Mouse (Mus musculus) lung, postnatal 4 days (tissue): ENCODE data around the gene Acsm2.
"Not testable (repeated sequence)": the region's sequence is repeated elsewhere in the genome, so short reads cannot be mapped to it uniquely, and the experiment has no call there.

ENCODE experiments used
- DNase-seq, 2 experiments: peaks; one replicate each; pipeline ENCODE4 v3.0.0; 2021

Gene Acsm2

DNA sequence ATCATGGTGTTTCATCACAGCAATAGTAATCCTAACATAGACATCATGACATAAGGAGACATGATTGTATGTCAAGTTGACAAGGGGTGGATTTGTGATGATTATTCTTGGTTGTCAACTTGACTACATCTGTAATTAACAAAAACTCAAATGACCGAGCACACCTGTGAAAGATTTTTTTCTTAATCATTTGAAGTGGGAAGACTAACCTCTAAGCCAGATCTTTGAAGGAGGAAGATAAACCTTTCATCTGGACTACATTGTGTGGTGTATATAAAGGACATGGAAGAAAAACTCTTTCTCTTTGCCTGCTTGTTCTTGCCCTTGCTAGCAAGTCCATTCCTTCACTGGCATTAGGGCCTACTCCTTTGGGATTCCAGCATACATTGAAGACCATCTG lies at the start of gene Acsm2:
TSS of gene Acsm2 (plus strand) at position 301 of the 400 bp plus-strand sequence.
- no peak for DNase-seq

DNA sequence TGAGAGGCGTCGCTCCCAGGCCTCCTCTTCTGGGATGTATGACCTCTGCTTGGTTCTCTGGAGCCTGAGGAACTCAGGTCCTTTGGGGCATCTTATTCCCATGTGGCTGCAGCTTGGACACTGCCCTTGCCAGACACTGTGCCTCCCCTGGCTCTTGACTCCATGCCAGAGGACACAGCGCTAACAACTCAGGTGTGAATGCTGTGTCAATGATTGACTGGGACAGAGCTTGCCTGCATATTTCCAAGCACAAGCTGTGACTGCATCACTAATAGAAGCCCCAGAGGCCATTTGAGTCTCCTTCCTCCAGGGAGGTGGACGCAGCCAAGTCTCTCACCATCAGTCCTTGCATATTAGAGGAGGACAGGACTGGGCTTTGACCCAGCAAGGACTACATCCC lies 43.0 kb upstream of the Acsm2 start:
- no peak for DNase-seq

DNA sequence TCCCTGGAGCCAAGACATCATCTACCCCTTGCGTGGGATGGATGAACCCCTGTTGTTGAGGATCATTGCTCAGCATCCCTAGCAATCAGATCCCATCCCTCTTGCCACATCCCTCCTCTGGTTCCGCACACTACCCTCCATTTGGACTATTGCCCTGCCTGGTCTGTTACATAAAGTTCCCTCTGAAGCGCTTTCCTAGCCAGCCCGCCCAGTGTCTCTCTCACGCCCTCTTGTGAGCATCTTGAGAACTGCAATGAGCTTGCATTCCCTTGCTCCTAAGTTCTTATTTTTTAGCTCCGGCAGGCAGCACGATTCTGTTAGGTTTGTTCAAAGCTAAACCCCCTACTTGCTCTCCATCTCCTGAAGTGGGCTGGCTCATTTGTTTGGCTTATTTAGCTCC lies 41.1 kb upstream of the Acsm2 start:
- DNase-seq = peak in 1 of 2 experiments; percentile 11

DNA sequence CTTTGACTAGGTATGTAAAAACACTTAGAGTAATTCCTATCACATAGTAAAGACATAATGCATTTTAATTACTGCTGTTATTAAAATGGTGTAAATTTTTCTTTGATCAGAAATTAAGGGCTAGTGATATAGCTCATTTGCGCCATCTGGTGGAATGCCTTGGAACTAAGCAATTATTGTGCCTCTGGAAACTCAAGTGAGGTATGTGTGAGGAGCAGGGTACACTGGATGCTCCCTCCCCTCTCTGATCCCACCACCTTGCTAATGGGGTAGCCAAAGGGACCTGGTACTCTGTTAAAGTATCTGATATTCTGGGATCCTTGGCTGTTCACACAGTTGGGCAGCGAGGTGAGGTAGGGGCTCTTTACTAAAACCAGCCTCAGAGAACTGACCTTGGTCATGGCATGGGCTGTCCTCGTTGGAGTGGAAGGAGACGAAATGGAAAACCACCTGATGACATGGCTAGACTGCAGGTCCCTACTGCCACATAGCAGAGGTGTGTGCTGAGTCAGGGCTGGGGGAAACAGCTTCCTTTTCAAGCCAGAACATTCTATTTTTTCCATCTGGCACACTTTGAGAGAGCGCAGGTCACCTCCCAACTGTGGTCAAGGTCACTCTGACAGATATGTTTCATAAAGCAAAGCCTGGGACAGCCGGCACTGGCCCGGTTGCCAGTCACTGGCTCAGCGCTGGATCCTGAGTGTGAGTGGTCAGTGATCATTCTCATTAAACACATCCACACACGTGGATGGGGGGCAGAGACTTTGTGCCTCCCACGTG lies 38.5 kb upstream of the Acsm2 start:
- DNase-seq = peak in 1 of 2 experiments; percentile 12

DNA sequence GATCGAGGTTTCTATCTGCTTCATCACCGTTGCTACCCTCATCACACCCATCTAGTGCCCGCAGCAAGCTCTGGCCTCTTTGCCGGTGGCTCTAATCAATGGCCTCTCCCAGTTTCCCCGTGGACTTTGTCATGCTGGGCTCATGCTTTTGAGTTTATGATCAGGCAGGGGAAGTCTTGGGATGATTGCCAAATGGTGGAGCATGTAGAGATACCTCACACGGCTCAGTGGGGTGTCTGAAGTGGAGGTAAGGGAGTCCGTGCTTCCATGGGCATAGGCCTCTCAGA lies 37.9 kb upstream of the Acsm2 start:
- no peak for DNase-seq

DNA sequence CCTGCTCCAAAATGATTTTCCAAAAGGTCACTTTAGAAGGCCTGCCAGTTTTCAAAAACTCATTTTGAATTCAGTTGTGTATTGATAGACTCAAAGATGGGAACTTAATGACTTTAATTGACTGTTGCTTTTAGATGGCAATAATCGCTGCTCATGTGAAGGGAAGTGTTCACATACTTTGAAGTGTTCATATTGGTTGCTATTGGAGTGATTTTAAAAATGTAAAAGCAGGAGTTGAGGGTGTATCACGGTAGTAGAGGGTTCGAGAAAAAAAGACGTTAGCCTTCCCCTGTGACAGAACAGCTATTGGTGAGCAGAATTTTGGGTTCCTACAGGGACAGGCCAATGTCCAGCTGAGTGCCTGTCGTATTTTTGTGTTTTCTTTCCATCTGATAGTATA lies 35.0 kb upstream of the Acsm2 start, which contains the start of gene Acsm5:
TSS of gene Acsm5 (plus strand) at position 301 of the 400 bp plus-strand sequence.
- DNase-seq = no peak

DNA sequence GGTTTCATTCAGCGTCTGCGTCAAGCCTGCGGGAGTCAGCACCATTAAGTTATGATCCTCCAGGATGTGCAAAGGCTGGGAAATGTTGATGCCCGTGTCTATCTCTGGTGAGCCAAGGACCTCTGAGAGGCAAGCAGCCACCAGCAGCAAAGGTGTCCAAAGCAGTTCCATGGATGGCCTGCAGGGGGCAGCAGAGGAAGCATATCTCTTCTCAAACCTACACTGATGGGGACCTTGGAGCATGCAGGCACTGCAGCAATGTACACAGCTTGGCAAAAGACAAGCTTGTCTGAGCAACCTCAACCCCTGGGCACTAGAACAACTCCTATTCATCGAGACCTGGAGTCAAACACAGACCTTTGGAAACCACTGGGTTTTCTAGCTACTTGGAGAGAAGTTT lies 34.5 kb upstream of the Acsm2 start:
- DNase-seq = peak; percentile 43 to 64

DNA sequence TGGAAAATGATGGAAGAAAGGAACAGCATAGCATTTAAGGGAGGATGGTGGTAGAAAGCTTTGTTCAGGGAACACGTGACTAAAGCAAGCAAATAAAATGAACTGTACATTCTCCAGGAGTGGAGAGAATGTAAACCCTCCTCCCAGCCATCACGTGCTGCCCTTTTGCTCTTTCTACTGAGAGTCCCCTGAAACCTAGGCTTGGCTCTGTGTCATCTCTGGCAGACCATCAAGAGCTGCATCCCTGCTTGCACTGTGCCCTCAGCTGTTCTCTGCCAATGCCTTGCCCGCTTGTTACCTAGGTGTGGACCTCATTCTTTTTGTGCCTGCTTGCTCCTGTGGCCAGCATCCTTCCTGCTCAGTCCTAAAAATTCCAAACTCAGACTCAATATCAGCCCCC lies 32.3 kb upstream of the Acsm2 start:
- no peak for DNase-seq

DNA sequence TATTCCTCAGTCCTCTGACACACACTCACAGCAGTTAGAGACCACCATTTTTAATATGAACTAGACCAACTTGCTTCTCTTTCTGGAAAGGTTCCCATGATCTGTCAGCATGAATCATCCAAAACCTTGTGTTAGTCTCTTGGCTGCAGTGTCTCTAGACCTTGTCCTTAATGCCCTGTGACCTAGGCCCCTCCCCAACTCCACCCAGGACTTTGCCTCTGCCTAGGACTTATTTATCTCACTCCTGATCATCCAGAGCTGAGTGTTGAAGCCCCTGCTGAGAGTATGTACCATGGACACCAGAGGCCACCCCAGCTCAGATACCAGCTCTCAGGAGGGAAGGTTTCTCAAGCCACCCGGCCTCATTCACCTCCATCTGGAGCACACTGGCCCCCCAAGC lies 31.8 kb upstream of the Acsm2 start:
- DNase-seq = no peak

DNA sequence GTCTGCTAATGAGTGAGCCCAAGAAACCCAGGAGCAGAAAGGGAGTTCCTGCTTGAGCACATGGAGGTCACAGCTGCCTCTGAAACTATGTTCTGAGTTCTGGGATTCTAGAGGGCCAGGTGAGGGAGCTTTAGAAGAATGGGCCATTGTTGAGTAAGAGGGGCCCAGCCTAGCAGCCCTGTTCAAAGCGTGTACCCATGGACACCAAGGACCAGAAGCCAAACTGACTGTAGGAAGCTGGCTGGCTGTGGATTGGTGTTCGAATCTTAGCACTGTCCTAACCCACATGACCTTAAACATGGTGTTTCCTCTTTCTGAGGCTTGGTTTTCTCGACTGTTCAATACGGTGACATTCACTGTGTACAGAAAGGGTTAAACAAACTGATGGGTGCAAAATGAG lies 30.8 kb upstream of the Acsm2 start, which contains the start of gene Pdilt:
TSS of gene Pdilt (minus strand) at position 101 of the 400 bp plus-strand sequence.
- no peak for DNase-seq

DNA sequence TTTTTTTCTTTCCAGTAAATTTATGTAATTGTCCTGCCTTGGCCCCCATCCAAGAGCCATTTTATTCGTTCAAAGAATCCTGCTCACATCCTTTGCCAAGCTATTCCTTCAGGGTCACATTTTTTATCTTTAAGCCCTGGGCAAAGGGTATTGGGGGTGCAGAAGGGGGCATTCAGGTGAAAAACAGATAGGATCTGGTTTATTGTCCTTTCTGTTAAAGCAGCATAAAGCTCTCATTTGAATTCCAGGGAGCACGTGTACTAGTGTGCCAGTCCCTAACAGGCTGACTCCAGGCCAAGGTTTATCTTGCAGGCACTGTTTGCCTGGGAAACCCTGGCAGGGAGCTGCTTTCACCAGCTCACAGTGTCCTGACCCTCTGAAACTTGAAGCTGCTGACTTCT lies 28.3 kb upstream of the Acsm2 start:
- no peak for DNase-seq

DNA sequence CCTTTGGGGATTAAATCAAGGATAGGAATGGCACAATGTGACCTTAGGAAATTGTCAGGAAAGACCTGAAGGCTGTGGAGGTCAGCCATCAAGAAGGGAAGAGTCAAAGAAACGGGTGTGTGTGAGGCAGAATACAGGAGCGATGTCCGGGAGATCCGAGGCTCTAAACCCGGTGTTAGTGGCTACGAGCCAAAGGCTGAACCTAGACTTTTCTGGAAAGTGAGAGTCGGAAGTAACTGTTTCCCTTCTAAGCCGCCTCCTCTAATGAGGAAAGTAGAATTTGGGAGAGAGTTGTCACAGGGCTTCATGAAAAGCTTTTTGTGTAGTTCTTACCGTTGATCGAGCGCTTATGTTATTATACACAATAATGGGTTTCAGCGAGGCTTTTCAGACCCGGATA lies 27.7 kb upstream of the Acsm2 start:
- no peak for DNase-seq

DNA sequence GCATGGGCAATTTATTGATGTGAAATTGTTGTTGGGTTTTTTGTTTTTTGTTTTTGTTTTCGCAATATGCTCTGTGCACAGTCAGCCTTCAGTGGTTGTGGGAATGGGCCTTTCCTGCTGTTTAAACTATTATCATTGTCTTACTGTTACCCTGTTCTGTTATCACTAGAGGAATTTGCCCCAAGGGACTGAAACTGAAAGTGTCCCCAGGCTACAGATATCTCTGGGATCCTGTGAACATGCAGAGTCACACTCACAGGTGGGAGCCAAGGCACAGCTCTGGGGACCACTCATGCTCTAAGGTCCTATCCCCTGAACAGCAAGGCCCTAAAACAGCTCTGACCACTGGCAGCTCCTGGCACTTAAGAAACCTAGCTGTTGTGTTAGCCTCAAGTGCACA lies 27.0 kb upstream of the Acsm2 start:
- no peak for DNase-seq

DNA sequence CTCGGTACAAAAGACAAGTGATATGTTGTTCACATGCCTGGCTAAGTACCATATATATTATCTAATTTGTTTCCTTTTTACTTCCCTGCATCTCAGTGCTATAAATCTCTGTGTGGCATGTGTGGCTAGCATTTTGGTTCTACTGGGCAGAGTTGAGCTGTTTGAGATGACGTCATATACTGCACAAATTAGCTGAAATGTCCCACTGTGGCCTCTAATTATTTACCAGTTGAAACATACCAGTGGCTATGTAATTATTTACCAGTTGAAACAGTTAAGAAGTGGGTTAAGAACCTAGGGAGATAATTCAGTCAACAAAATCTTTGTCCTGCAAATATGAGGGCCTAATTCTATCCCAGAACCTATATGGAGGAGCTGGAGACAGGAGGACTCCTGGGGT lies 26.6 kb upstream of the Acsm2 start:
- DNase-seq = no peak

DNA sequence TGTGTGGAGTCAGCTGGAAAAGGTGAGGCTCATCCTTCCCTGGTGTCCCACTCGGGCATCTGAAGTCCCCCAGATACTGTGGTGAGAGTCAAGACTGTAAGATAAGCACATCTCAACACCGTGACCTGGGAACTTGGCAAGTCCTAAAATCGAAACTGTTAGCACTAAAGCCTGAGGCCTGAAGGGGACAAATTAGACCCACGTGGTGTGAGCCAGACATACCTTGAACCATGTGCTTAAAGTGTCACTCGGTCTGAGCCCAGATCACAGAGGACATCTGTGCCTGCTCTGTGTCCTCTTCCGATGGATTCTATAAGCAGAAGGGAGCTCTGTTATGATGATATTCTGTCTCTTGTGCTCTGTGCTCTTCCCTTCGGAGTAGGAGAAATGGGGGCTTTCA lies 25.5 kb upstream of the Acsm2 start:
- DNase-seq = no peak

DNA sequence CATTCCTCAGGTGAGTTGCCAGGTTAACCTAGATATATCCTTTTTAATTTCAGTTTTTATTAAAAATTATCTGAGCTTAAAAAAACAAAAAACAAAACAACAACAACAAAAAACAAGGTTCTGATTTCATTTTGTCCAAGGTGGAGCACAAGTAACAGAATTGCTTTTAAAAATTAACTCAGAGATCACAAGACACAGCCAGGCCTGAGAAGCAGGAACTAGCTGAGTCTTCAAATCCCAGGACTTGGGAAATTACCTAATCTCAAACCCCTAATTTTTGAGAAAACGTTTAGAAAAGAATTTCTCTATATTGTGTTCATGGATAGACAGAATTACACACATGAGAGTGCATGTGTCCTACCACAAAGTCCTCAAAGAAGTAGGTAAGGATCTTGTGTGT lies 21.2 kb upstream of the Acsm2 start:
- no peak for DNase-seq

DNA sequence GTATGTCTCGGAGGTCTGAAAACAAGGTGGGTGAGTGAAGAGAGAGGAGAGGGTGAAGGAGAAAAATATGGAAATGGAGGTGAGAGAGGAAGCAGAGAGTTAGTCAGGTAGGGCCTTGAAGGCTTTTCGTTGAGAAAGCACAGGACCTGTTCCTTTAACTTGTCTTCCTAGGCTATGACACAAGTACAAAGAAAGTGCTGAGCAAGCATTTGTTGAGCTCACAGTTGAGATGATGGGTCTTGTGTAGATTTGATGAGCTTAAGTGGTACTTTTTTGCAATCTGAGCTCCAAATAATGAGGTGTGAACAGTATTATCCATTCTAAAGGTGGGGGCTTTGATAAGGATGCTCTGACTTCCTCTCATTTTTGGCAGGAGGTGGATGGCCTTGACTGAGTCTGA lies 19.8 kb upstream of the Acsm2 start:
- no peak for DNase-seq

DNA sequence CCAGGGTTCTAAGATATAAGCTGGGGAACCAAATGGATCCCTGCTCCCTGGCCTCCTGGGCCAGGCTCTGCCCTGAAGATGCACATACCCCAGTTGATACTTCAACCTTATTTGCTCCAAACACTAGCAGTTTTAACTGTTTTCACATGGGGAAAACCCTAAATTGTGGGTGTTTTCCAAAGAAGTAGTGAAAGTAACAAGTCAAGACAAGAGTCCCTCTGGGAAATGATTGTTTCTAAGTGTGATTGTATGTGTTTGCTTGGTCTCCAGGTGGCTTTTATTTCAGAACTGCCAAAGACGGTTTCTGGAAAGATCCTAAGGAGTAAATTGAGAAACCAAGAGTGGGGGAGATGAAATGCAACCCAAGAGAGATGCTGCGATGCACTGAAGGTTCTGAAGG lies 11.7 kb upstream of the Acsm2 start:
- no peak for DNase-seq

DNA sequence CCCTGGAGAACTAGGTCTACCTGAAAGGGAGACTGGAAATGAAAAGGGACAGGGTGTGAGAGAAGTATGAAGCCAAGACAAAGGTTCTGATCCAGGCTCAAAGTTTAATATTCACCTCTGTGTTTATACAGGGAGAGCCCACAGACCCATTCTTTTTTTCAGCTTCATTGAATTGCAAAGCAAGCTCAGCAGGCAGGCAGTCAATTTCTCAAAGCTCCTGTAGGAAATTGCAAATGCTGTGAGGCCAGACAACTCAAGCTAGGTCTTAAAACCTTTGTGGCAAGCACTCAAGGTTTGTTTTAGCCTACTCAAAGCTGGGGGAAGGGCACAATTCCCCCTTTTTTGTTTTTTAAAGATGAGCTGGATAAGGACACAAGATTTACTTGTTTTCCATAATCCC lies 8.6 kb upstream of the Acsm2 start:
- DNase-seq = no peak

DNA sequence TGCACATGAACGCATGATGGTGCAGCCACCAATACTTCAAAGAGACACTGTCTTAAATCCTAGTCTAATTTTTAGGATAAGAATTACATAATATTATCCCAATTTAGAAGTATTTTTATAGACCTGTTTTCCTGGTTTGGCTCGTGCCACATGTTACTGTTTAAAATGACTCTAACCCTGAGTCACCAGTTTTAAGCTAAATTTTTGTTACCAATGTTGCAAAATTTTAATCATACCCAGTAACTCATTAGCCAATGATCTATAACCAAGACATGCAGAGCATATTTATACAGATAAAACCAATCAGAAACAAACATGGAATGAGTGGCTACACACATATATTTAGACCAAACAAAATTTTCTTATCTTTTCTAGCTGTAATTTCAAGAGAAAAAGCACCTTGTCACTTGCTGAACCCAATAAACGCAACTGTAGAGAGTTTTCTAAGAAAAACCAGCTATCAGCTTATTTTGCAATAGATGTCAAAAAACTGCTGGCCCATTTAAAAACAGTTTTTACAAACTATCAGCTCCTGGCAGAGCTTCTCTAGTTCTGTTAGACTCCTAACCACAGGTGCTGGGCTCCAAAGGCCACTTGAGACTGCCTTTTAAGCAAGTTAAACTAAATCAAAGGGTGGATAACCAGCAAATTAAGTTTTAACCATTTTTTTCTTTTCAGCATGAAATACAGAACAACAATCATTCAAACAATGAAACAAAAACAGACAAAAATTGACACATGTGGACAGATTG lies 3.5 kb upstream of the Acsm2 start:
- DNase-seq = no peak

DNA sequence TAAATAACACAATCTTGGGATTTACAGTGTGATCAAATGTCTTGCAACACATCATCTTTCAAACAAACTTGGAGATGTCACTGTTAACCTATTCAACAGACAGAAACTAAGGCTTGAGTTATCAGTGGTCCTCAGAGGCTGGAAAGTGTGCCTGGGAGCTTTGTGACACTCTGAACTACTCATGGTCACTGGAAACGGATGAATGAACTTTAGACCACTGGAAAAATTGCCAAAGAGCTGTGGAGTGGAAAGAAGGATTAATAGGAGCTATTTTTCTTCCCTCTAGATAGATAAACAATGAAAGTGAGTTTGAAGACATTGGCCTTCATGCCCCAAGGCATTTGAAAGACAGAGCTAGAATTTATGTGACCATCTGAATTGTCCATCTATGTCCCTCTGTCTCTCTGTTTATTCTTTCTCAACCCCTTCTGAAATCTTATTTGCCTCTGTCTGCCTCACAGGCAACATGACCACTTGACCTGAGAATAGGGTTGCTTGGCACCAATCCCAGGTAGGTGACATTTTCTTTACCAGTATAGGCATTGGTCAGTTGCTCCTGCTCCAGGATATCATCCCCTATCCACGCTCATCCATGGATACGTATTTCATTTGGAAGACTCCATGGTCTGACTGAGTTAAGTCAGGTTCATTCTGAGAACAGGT lies 5.8 kb downstream of the Acsm2 start:
- DNase-seq = no peak

DNA sequence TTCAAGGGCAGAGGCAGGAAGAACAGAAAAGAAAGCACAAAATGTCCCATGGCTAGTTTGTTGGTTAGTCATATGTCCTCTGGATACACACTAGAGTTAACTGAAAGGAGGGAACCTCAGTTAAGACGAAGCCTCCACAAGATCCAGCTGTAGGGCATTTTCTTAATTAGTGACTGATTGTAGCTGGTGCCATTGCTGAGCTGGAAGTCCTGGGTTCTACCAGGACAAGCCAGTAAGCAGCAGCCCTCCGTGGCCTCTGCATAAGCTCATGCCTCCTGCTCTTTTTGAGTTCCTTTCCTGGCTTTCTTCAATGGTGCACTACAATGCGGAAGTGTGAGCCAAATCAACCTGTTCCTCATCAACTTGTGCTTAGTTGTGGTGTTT lies 6.3 kb downstream of the Acsm2 start:
- DNase-seq = no peak

DNA sequence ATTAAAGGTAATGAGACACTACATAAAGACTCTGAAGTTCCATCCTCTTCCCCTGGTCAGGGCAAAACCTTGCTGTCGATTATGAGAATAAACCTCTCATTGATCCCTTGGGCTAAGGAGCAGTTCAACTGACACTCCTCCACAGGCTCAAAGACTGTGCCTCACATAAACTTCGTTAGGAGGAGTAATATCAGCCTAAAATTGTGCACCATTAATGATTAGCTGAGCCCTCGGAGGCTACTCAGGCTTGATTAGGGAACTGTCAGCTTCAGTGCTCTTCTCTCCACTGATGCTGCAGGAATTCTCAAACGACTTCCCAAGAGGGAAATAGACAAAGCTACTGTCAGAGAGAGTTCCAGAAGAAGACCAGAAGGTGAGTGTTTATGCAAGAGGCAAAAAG lies 7.3 kb downstream of the Acsm2 start:
- no peak for DNase-seq

DNA sequence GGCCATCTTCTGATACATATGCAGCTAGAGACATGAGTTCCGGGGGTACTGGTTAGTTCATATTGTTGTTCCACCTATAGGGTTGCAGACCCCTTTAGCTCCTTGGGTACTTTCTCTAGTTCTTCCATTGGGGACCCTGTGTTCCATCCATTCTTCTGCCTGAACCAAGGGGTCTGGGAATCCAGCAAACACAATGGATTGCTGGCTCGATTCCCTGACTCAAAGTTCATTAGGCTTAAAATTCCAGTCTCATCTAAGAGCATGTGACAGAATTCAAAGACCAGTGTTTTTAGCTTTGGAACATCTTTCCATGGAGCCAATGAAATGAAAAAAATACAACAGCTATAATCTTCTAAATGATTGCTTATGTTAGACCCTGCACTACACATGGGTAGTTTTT lies 8.3 kb downstream of the Acsm2 start:
- DNase-seq = not testable (repeated sequence)
